Mouse (Mus musculus) megakaryocyte, adult 5-6 weeks (primary cell): ENCODE results near the gene Lck. TPM values are rescaled to one million over a fixed set of nuclear protein-coding genes. Genes with fewer than 3 reads are reported as not detected.
"Not testable (repeated sequence)": the region's sequence is repeated elsewhere in the genome, so short reads cannot be mapped to it uniquely, and the experiment has no call there.

Experiments
- ATAC-seq: 2 replicates; pipeline ENCODE4 v1.8.0; 2016; ENCODE audit warnings: mild to moderate bottlenecking, inconsistent platforms; ENCODE audit not compliant: poor library complexity, severe bottlenecking
- total RNA-seq, 2 experiments: library from RNA; stranded (forward) in 1 of 2; stranded (reverse) in 1 of 2; fragments of 153-499, 151-499 nt in 1 of 2; fragments of 221-1000, 200-1000 nt in 1 of 2; gene quantifications; 2 replicates each; pipeline versions ENCODE4 v1.2.3 to v1.2.4; 2015 to 2017

The Lck gene
- total RNA-seq, 2 experiments from 2014 or later = 6.0 to 8.2 TPM

- peak; percentile 94 for ATAC-seq
These were observed 16.8 kb downstream of the Lck start for GRCm38 (mm10) chr4:129556532-129557223.

DNA sequence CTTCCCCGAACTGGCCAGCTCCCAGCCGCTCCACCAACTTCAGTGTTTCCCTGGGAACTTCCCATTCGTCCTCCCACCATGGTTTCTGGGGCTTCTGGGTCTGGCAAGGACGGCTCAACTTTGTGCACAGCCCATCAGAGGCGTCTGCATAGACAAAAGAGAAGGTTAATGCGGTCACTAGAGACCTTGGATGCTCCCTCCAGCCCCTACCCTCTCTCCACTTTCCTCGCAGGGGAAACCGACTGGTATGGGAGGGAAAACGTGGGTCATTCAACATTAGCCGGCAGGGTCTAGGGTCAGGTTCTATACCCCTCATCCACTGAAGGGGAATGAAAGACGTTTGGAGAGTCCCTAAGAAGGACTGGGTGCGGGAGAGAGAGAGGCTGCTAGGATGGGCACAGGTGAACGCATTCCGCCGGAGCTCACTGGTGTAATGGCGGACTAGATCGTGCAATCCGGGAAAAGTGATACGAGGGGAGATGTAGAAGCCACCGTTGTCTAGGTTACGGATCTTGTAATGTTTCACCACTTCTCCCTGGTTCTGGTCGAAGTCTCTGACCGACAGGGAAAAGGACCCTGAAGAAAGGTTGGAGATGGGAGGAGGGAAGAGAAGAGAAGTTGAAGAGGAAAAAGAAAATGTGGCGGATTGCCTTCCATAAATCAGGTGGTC, 17.4 kb downstream of the Lck start:
- peak; percentile 17; the same call in 1 of the 2 replicates for ATAC-seq

- ATAC-seq = peak; percentile 57
These were observed 18.0 kb downstream of the Lck start for GRCm38 (mm10) chr4:129555421-129555861.

DNA sequence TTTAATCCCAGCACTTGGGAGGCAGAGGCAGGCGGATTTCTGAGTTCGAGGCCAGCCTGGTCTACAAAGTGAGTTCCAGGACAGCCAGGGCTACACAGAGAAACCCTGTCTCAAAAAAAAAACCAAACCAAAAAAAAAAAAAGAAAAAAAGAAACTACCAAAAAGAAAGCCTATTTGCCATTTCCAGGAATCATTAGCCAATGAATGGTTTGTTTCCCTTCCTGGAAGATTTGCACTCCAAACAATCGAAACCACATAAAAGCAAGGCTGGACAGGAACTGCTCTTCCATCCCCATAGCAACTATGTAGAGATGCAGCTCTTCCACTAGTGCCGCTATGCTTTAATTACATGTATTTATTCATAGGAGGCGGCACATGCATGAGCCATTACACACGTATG, 18.9 kb downstream of the Lck start:
- ATAC-seq = not testable (repeated sequence)

GRCm38 (mm10) chr4:129550295-129550694, 23.1 kb downstream of the Lck start:
- no peak for ATAC-seq

GRCm38 (mm10) chr4:129549306-129549705, 24.1 kb downstream of the Lck start:
- peak; percentile 38; the same call in 1 of the 2 replicates for ATAC-seq

GRCm38 (mm10) chr4:129547631-129548030, 25.8 kb downstream of the Lck start:
- ATAC-seq = not testable (repeated sequence)

GRCm38 (mm10) chr4:129544106-129544505, 29.3 kb downstream of the Lck start:
- no peak for ATAC-seq

DNA sequence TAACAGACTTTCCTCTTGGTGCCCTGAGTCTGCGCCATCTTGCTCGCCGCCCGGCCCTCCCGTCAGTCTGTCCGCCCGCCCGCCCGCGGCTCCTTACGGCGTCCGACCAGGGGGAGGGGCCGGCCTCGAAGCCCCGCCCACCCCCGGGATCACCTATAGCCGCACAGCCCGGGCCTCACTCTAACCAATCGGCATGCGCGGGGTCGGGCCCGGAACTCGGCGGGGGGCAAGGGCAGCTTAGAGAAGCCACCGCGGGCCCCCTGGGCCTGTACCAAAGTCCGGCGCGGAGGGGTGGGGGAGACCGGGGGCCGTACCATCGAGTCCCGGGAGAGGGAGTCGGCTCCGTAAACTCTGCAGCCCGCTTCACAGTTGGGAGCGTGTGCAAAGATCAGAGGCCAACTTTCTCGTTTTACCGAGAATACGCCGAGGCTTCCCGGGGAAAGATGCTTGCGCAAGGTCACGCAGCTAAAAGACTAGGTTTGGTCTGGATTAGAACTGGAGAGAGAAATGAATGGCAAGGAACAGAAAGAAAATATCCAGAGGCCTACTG, 30.8 kb downstream of the Lck start, which contains the start of gene Hdac1:
Hdac1 (minus strand) TSS at position 122 of the 550 bp plus-strand sequence.
- ATAC-seq = peak; percentile 98

GRCm38 (mm10) chr4:129541868-129542591, 31.4 kb downstream of the Lck start:
- ATAC-seq = no peak

DNA sequence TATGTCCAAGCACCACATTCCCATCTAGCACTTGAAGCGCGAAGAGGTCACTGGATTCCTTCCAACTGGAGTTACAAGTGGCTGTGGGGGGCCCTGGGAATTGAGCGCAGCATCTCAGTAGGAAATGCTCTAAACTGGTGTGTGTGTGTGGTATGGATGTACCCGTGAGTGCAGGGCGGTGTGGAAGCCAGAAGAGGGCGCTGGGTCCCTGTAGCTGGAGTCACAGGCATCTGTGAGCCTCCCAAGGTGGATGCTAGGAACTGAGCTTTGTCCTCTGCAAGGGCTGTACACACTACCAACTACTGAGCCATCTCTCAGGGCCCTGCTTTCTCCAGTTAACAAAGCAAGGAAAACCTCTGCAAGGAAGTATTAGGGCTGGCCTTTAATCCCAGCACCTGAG, 33.4 kb downstream of the Lck start:
- no peak for ATAC-seq

DNA sequence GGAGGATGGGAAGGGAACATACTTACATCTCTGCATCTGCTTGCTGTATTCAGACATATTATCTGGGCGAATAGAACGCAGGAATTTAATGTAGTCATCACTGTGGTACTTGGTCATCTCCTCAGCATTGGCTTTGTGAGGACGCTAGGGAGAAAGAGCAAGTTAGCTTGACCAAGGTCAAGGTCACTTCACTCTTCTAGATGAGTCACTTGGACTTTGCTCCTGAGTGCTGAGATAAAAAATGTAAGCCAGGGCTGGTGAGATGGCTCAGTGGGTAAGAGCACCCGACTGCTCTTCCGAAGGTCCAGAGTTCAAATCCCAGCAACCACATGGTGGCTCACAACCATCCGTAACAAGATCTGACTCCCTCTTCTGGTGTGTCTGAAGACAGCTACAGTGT, 44.5 kb downstream of the Lck start:
- ATAC-seq = not testable (repeated sequence)

- no peak for ATAC-seq
These were observed 47.6 kb downstream of the Lck start for GRCm38 (mm10) chr4:129525889-129526288.

DNA sequence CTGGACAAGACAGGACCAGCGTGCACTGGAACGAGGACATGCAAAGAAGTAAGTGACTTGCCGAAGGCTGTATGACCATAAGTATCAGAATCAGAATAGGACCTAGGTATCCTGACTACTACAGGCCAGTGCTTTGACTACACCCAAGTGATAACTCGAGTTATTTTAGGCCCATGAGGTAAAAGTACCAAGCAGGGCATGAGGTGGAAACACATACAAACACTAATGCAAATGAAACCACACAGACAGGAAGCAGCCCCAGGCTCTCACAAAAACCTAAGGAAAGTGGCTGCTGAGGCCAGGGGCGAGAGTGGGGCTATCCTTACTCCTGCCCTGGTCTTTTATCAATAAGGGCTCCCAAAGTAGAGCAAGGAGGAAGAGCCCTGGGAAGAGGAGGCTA, 48.1 kb downstream of the Lck start:
- ATAC-seq = no peak

GRCm38 (mm10) chr4:129518519-129518918, 54.9 kb downstream of the Lck start:
- ATAC-seq = no peak

DNA sequence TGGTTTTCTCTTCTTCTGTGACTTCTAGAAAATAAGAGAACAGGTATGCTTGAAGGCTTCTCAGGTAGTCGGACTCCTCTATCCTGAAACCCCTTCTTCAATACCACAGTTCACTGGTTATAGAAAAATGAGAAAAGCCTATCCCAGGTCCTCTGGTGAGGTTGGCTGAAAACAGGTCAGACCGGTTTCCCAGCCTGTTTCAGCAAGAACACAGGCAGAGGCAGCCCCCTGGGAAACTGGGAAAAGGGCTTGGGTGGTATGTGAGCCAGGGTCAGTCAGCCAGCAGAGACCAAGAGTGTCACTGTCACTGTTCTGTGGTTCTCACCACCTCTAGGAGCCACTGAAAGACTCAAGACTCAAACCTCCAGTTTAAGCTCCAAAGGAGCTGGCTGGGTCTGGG, 56.5 kb downstream of the Lck start:
- ATAC-seq = no peak

DNA sequence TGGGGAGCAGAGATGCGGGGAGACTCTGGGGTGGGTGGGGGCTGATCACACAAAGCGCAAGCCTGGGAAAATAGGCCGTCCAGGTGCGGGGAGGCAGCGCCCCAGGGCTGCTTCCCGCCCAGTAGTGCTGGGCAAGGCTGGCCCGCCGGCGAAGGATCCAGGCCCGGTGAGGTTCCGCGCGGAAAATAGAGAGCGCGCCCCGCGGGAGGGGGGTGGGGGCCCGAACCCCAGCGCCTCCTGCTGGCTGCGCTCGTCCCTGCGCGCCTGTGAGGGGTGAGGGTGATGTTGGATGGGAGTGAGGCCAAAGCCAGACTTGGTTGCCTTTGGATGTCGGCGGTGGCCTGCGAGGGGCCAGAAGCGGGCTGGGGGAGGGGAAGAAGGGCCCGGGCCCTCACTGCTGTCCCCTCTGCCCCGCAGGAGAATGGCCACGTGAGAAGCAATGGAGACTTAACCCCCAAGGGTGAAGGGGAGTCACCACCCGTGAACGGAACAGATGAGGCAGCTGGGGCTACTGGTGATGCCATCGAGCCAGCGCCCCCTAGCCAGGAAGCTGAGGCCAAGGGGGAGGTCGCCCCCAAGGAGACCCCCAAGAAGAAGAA, 59.0 kb downstream of the Lck start:
- peak; percentile 66 for ATAC-seq

DNA sequence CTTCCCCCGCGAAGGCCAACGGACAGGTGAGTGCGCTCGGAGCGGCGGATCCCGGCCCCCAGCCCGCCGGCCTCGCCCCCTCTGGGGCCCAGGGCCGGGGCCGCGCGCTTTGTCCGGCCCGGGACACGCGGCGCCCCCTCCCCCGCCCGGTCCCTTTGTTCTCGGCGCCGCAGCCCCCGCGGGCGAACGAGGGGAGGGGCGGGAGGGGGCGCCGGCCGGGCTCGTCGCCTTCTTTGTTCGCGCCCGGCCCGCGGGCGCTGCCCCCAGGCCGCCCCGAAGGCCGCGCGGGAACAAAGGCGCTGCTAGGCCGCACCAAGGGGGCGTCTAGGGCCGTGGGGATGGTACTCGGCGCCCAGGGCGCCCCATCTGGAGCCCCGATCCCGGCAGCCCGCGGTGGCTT, 59.5 kb downstream of the Lck start:
- no peak for ATAC-seq

- peak; percentile 81 for ATAC-seq
These were observed 60.2 kb downstream of the Lck start, which contains the start of gene Marcksl1 for GRCm38 (mm10) chr4:129513086-129513767. Gene Marcksl1, plus strand, starts transcription at chr4:129513581.

DNA sequence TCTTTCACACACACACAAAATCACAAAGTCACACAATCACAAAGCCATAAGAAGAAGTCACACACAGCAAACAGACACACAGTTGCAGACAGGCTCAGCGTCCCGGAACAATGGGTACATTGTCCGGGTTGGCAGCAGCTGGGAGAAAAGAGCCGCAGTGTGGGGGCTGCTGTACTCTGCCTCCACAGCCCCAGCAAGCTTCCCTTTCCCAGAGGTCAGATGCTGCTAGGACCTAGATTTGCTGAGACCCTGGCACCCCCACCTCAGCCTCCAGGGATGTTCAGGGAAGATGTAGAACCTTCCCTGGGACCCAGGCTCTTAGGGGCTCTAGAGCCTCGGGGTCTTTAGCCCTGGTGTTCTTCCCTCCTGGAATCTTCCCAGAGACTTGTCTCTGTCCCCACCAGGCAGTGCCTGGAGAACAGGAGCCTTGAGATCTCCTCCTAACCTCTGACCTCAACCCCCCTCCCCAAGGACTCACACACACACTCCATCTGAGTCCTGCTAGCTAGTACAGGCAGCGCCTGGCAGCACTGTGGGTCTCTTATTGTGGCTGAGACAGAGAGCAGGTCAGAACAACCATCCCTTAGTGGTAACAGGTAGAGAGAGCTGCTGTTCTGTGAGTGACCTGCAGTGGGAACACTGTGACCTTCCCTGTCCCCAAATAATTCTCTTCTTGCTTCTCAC, 61.9 kb downstream of the Lck start:
- ATAC-seq = no peak
